Mouse (Mus musculus) E14TG2a.4 (cell line): ENCODE measurements at regions not wholly inside any gene's neighbourhood (a gene's known extent, or its start where the extent isn't known, plus 50 kb on each side); places are given as distances from the start of the nearest gene placed in this dataset.

Experiments used
- CTCF ChIP-seq: conservative IDR thresholded peaks from 2 replicates; pipeline ENCODE4 v1.5.1; 2014; ENCODE audit warnings: low read length
- NANOG ChIP-seq: IDR thresholded peaks from 2 replicates; pipeline ENCODE4 v1.6.1; 2014; ENCODE audit warnings: borderline replicate concordance, low read length, mixed read lengths
- POU5F1 ChIP-seq: IDR thresholded peaks from 2 replicates; pipeline ENCODE4 v1.6.1; 2014; ENCODE audit warnings: low read length, borderline replicate concordance

GRCm38 (mm10) chr2:39338832-39339649 lies 112.8 kb upstream of the Ppp6c start:
- no peak for TF ChIP-seq CTCF
- TF ChIP-seq POU5F1 = no peak
- no peak for TF ChIP-seq NANOG
